Mouse (Mus musculus) heart, postnatal 0 days (tissue): Measurements from ENCODE around the gene Ryr3.

Source experiments
- CTCF ChIP-seq: IDR thresholded peaks from 2 replicates; pipeline ENCODE4 v1.5.1; 2016; ENCODE audit warnings: antibody characterized with exemption, control low read depth, low read depth
- EP300 ChIP-seq: IDR thresholded peaks from 2 replicates; pipeline ENCODE4 v1.6.1; 2016; ENCODE audit warnings: antibody characterized with exemption, low read depth

- TF ChIP-seq CTCF = no peak
- no peak for TF ChIP-seq EP300
These were observed 158.8 kb downstream of the Ryr3 start for GRCm38 (mm10) chr2:113058116-113058515.
